Mouse (Mus musculus) lung, postnatal 10 days (tissue): ENCODE results near the gene Sptbn2.
"Not testable (repeated sequence)": the region's sequence is repeated elsewhere in the genome, so short reads cannot be mapped to it uniquely, and the experiment has no call there.

Source experiments
- DNase-seq: peaks from one replicate; pipeline ENCODE4 v3.0.0; 2021

Sptbn2 gene

DNA sequence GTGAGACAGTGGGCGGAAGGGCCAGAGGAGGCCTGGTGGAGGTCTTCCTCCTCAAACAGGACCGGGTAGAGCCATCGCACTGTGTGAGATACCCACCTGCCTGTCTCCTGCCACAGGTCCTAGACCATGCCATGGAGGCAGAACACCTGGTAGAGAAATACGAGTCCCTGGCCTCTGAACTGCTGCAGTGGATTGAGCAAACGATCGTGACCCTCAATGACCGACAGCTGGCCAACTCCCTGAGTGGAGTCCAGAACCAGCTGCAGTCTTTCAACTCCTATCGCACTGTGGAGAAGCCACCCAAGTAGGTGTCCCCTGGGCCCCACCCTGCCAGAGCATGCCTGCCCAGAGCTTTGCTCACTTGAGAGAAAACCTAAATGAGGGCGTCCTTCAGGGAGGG lies 18.2 kb downstream of the Sptbn2 start:
- no peak for DNase-seq

- no peak for DNase-seq
Measured at GRCm38 (mm10) chr19:4733052-4733451, 22.1 kb downstream of the Sptbn2 start.

DNA sequence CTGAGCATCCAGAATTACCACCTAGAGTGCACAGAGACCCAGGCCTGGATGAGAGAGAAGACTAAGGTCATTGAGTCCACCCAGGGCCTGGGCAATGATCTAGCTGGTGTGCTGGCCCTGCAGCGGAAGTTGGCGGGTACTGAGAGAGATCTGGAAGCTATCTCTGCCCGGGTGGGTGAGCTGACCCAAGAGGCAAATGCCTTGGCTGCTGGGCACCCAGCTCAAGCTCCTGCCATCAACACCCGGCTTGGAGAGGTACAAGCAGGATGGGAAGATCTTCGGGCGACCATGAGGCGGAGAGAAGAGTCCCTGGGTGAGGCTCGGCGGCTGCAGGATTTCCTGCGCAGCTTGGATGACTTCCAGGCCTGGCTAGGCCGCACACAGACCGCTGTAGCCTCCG lies 26.9 kb downstream of the Sptbn2 start:
- no peak for DNase-seq

DNA sequence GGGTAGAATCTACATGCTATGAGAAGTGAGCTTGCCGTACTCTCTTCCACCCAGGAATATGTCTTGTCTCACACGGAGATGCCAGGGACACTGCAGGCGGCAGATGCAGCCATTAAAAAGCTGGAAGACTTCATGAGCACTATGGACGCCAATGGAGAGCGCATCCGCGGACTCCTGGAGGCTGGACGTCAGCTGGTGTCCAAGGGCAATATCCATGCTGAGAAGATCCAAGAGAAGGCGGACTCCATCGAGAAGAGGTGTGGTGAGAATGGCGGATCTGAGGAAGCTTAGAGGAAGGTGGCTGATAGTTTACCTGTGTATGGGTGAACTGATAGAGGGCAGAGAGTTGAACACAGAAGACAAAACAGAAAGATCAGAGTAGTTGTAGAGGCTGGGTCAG lies 28.1 kb downstream of the Sptbn2 start:
- no peak for DNase-seq

GRCm38 (mm10) chr19:4739762-4740161 lies 28.8 kb downstream of the Sptbn2 start:
- DNase-seq: no peak

DNA sequence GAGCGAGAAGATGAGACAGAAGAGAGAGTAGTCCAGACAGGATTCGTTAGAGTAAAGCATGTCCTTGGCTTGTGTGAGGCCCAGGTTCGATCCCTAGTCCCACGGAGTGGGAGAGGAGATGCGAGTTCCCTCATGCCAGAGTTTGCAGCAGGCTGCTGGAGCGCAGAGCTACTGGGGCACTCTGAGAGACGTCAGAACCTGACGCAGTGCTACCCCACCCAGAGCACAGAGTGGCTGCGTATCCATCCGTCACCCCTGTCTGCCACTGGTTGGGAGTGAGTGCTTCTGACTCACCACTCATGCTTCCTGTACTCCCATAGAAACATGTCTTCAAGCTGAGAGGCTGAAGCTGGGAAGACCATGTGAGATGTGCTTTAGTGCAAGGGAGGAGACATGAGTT lies 30.5 kb downstream of the Sptbn2 start:
- DNase-seq: no peak

DNA sequence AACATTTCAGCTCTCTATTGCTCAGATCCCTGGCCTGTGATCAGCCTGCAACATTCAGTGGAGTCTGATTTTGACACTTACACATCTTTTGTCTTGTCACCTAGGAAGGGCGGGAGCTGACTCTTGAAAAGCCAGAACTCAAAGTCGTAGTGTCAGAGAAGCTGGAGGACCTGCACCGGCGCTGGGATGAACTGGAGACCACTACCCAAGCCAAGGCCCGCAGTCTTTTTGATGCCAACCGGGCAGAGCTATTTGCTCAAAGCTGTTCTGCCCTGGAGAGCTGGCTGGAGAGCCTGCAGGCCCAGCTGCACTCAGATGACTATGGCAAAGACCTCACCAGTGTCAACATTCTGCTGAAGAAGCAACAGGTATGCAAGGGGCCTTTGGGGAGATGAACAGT lies 31.3 kb downstream of the Sptbn2 start:
- DNase-seq: no peak

DNA sequence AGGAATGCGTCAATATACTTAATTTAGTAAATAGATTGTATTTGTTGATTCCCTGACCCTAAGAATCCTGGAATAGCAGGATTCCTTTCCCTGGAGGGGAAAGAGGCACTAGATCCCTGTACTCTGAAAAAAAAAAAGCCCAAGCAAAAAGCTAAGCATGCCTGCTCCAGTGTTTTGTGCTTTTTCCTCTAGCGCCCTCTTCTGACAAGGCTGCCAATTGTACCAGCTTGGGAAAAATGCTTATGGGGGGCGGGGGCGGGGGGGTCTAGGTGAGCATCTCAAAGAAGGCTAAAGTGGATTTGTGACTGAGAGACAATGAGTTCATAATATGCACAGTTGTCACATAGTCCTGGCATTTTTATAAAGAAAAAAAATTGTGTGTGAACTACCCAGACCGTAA lies 32.6 kb downstream of the Sptbn2 start:
- DNase-seq: peak; percentile 62

- no peak for DNase-seq
Measured at GRCm38 (mm10) chr19:4744026-4744425, 33.1 kb downstream of the Sptbn2 start.

GRCm38 (mm10) chr19:4745057-4745456 lies 34.1 kb downstream of the Sptbn2 start:
- DNase-seq: peak; percentile 55

GRCm38 (mm10) chr19:4745681-4746080 lies 34.7 kb downstream of the Sptbn2 start:
- DNase-seq: no peak

- peak; percentile 40 for DNase-seq
Measured at GRCm38 (mm10) chr19:4746611-4747010, 35.6 kb downstream of the Sptbn2 start.

DNA sequence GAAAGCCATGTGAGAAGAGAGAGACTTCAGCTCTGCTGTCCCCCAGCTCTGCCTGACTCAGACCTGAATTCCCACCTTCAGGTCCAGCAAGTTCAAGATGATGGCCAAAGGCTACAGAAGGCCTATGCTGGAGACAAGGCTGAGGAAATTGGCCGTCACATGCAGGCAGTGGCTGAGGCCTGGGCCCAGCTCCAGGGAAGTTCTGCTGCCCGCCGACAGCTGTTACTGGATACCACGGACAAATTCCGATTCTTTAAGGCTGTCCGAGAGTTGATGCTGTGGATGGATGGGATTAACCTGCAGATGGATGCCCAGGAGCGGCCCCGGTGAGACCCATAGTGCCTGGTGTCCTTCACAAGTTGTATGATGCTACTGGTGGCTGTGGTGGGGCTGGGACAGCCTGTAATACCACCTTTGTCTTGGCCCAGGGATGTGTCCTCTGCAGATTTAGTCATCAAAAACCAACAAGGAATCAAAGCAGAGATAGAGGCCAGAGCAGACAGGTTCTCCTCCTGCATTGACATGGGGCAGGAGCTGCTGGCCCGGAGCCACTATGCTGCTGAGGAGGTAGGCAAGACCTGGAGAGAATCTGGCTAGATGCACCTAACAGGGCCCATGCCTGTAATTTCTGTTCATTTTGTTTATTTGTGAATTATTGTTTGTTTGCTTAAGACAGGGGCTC lies 36.8 kb downstream of the Sptbn2 start:
- no peak for DNase-seq

DNA sequence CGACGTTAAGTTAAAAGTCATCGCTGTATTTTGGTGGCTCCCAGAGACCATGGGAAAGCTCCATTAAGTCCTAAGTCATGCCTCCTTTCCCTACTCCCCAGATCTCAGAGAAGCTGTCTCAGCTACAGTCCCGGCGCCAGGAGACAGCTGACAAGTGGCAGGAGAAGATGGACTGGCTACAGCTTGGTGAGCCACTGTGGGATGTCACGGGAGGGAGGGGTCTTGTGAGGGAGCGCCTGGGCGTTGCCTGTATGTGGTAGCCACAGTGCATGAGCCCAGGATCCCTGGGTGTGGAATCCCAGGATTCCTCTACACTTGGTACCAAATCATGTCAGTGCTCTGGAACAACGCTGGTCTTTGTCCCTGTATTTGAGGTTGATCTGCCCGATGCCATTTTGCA lies 37.5 kb downstream of the Sptbn2 start:
- DNase-seq: no peak

- DNase-seq: no peak
Measured at GRCm38 (mm10) chr19:4749975-4750374, 39.0 kb downstream of the Sptbn2 start.

- peak; percentile 95 for DNase-seq
Measured at GRCm38 (mm10) chr19:4755565-4756192, 44.7 kb downstream of the Sptbn2 start.

DNA sequence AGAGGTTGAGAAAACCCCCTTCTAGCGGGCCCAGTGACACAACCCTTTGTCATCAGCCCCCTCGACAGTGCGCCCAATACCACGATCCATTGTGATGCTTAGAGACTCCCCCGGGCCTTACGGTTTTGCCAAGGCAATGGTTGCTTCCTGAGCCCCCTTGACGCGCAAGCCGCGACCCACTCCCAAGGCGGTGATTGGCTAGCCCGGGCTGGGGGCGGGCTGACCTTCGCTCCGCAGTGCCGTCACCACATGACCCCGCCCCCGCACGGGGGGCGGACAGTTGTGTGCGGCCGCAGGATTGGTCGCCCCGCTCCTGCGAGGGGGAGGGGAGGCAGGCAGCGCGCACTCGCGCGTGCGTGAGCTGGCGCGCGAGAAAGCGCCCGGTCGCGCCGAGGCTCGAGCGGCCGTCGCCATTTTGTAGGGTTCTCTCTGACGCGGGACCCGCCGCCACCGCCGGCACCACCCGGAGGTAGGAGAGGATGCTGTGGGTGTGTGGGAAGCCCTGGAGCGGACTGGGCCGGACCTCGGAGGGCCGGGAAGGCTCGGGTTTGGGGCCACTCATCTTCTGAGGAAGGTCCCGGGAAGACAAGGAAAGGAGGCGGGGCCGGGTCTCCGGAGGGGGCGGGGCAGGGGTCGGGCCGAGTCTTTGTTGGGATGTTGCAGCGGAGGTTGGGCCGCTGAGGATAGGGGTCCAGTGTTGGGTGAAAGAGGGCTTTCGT lies 45.4 kb downstream of the Sptbn2 start, which contains the start of gene Rbm4b:
TSS of gene Rbm4b (plus strand) at position 305 of the 719 bp plus-strand sequence.
- DNase-seq: peak; percentile 97

DNA sequence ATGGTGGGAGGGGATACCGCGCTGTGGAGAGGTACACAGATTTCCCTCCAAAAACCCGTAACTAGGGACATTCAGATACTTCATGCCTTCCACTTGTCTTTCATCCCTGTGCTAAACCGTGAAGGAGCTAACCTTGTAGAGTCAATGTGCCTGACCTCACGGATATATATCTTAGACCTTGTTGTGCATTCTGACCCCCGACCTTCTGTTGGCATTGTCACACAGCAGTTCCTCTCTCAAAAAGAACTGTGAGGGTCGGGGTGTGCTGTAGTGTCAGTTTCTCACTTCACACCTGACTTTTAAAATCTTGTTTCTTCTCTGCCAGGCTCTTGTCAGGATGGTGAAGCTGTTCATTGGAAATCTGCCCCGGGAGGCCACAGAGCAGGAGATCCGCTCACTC lies 46.0 kb downstream of the Sptbn2 start:
- DNase-seq: peak; percentile 16

GRCm38 (mm10) chr19:4760544-4760943 lies 49.6 kb downstream of the Sptbn2 start:
- DNase-seq: not testable (repeated sequence)

DNA sequence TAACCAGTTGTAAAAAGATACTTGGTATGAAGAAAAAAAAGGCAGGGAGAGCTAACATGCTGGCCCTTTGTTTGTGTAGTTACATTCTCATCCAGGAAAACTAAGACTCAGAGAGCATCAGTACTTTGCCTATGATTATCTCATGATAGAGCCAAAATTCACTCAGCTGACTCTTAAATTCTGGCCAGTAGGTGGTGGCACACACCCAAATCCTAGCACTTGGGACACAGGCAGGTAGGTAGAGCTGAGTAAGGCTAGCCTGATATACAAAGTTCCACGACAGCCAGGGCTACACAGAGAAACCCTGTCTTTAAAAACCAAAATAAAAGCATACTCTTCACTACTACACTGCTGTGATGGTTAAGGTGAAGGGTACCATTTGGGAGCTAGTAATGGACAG lies 51.9 kb downstream of the Sptbn2 start:
- DNase-seq: peak; percentile 19

- DNase-seq: no peak
Measured at GRCm38 (mm10) chr19:4767507-4768148, 56.7 kb downstream of the Sptbn2 start.

DNA sequence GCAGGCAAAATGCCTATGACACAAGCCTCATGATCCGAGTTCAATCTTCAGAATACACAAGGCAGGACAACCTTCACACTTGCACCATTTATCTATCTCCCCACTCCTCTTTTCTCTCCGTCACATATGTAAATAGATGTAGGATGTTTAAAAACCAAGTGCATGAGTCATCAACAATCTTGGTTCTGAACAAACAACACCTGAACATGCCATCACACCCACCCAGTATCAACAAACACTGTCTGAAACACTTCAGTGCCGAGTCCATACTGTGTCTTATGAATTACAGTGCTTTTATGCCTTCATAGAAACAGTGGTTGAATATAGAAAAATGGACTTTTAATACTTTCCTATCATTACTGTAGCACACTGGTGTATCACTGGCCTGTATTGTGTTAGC lies 61.8 kb downstream of the Sptbn2 start:
- no peak for DNase-seq

DNA sequence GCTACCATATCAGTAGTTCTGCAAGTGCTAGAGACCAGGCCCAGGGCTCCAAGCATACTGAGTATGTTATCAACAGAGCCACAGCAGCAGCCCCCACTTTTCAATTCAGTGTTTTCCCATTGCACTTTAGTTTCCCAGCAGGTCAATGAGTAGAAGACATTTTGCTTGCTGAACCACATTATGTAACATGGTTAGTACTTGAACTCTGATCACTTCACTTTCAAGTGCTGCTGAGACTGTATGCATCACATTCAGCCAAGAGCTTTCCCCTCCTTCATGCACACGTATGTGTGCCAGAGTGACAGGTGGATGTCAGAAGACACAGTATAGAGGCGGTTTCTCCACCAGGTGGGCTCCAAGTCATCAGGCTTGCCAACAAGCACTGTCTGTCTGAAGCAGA lies 71.9 kb downstream of the Sptbn2 start:
- no peak for DNase-seq

- no peak for DNase-seq
Measured at GRCm38 (mm10) chr19:4785206-4785605, 74.2 kb downstream of the Sptbn2 start.
